ENCODE assay signal across 24 mouse cellular contexts in the genomic region with DNA sequence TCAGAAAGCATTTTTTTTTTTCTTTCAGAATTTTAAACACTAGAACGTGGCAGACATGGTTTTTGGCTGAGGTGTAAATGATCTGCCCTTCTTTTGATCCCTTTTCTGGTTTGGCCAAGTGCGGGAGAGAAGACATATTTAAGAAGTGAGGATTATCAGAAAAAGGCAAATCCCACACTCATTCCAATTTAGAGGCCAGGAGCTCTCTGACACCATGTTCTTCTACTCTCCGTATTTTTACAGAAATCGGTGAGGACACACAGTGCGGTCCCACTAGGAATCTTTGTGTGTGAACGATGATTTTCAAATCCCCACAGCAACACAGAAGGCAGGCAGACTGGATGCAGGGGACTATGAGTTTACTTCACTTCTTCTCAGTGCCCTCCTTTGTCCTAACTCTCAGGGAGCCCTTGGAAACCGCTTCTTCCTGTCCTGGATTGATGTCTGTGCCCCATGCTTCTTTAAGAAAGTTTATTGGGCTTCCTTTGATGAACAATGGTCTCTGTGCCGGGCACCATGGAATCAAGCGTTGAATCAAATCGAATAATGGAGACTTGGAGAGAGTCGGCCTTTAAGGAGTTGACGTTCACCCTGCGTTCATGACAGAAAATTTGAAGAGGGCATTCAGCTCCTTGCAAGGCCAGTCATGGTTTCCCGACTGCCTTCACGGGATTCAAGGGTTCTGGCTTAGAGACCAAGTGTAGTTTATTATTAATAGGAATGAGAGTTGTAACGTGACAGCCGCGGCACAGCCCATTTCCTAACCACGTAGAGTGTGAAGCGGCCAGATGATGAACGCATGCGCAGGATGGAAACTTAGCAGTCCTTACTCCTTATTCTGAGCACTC.
DNase-seq lines count a peak whose midpoint lies in the region; ATAC-seq and TF ChIP-seq lines count a peak whose summit lies in the region.
"Had no signal": no experiment of that assay in that cellular context is flagged by ENCODE, and none has a peak within 500 bp of the region (broad histone marks: within the 10 kb centered on the region; RNA-seq: fewer than 3 reads in every experiment).

No protein-coding gene starts in this region.

- no peak for TF ChIP-seq CTCF in hindbrain, postnatal 0 days (IDR thresholded peaks at IDR 0.05; ENCODE audit: low read depth)

- DNase-seq in heart, adult 11 months = peak; percentile 61
- no peak for DNase-seq in heart, postnatal 10 days
- DNase-seq in midbrain, embryonic 11.5 days (ENCODE audit: low spot score, missing footprints) = peak; percentile 72
- DNase-seq in midbrain, embryonic 14.5 days = no peak
- DNase-seq in hindbrain, postnatal 0 days (ENCODE audit: low spot score) = peak; percentile 24
- DNase-seq: adrenal gland, adult 8-10 months; adrenal gland, postnatal 25 days; cerebellum, adult 11-12 months; cerebellum, adult 8-10 months; cerebellum, postnatal 10 days; cerebellum, postnatal 36 days; embryo, embryonic 11 days; gastrocnemius, postnatal 10 days; gastrocnemius, postnatal 36 days; heart, postnatal 36 days had no signal

- no peaks in the 10 kb centered on the region for H3K27me3 ChIP-seq in hindbrain, embryonic 16.5 days (replicated peaks; ENCODE audit: control insufficient read depth, insufficient read depth, low read length)
- H3K27me3 ChIP-seq in hindbrain, embryonic 13.5 days = no peaks in the 10 kb centered on the region
- no peaks in the 10 kb centered on the region for H3K27me3 ChIP-seq in midbrain, embryonic 11.5 days (ENCODE audit: control insufficient read depth, insufficient read depth, low read length)
- H3K27me3 ChIP-seq in midbrain, embryonic 14.5 days (ENCODE audit: control insufficient read depth, insufficient read depth, low read length) = no peaks in the 10 kb centered on the region
- no peaks in the 10 kb centered on the region for H3K27me3 ChIP-seq in hindbrain, postnatal 0 days (ENCODE audit: insufficient read depth, low read length)
- H3K27me3 ChIP-seq: forebrain, embryonic 13.5 days; hindbrain, embryonic 15.5 days had no signal

- no peak overlapping the region for H3K4me2 ChIP-seq in hindbrain, embryonic 16.5 days (ENCODE audit: low read length)
- no peak overlapping the region for H3K4me2 ChIP-seq in hindbrain, embryonic 13.5 days
- H3K4me2 ChIP-seq in midbrain, embryonic 11.5 days = no peak overlapping the region
- H3K4me2 ChIP-seq in midbrain, embryonic 14.5 days (ENCODE audit: low read length) = no peak overlapping the region
- no peak overlapping the region for H3K4me2 ChIP-seq in hindbrain, postnatal 0 days (ENCODE audit: low read depth, low read length)
- H3K4me2 ChIP-seq: forebrain, embryonic 13.5 days; heart, embryonic 11.5 days; hindbrain, embryonic 15.5 days had no signal

- H3K9me3 ChIP-seq in hindbrain, embryonic 16.5 days (ENCODE audit: control insufficient read depth, low read length) = no peaks in the 10 kb centered on the region
- H3K9me3 ChIP-seq in hindbrain, embryonic 13.5 days = no peaks in the 10 kb centered on the region
- H3K9me3 ChIP-seq in midbrain, embryonic 11.5 days (ENCODE audit: control insufficient read depth, low read length) = no peaks in the 10 kb centered on the region
- no peaks in the 10 kb centered on the region for H3K9me3 ChIP-seq in midbrain, embryonic 14.5 days (ENCODE audit: control insufficient read depth, low read length)
- no peaks in the 10 kb centered on the region for H3K9me3 ChIP-seq in hindbrain, postnatal 0 days (ENCODE audit: low read length)
- H3K9me3 ChIP-seq: forebrain, embryonic 10.5 days; forebrain, embryonic 13.5 days; hindbrain, embryonic 15.5 days had no signal

- no peaks in the 10 kb centered on the region for H3K4me1 ChIP-seq in hindbrain, embryonic 16.5 days (ENCODE audit: control insufficient read depth, insufficient read depth, low read depth, low read length)
- H3K4me1 ChIP-seq in hindbrain, embryonic 13.5 days (replicated peaks) = no peaks in the 10 kb centered on the region
- no peaks in the 10 kb centered on the region for H3K4me1 ChIP-seq in midbrain, embryonic 11.5 days (ENCODE audit: control insufficient read depth, insufficient read depth, low read length)
- H3K4me1 ChIP-seq in midbrain, embryonic 14.5 days (ENCODE audit: control insufficient read depth, insufficient read depth, low read length) = no peaks in the 10 kb centered on the region
- no peaks in the 10 kb centered on the region for H3K4me1 ChIP-seq in hindbrain, postnatal 0 days (ENCODE audit: insufficient read depth, low read length)
- H3K4me1 ChIP-seq: forebrain, embryonic 10.5 days; forebrain, embryonic 13.5 days; hindbrain, embryonic 15.5 days had no signal

- H3K4me3 ChIP-seq in hindbrain, embryonic 16.5 days (ENCODE audit: low read length) = no peak overlapping the region
- no peak overlapping the region for H3K4me3 ChIP-seq in hindbrain, embryonic 13.5 days
- H3K4me3 ChIP-seq in midbrain, embryonic 11.5 days (ENCODE audit: low read depth, low read length) = no peak overlapping the region
- no peak overlapping the region for H3K4me3 ChIP-seq in midbrain, embryonic 14.5 days (replicated peaks; ENCODE audit: low read depth, low read length)
- H3K4me3 ChIP-seq in hindbrain, postnatal 0 days (ENCODE audit: low read length) = no peak overlapping the region
- H3K4me3 ChIP-seq: forebrain, embryonic 10.5 days; forebrain, embryonic 13.5 days; hindbrain, embryonic 15.5 days had no signal

- no peak overlapping the region for H3K27ac ChIP-seq in hindbrain, embryonic 16.5 days (ENCODE audit: low read depth, low read length)
- H3K27ac ChIP-seq in hindbrain, embryonic 13.5 days = no peak overlapping the region
- no peak overlapping the region for H3K27ac ChIP-seq in midbrain, embryonic 11.5 days (ENCODE audit: low read depth, low read length)
- no peak overlapping the region for H3K27ac ChIP-seq in midbrain, embryonic 14.5 days (replicated peaks; ENCODE audit: low read depth, low read length)
- H3K27ac ChIP-seq in hindbrain, postnatal 0 days = no peak overlapping the region
- H3K27ac ChIP-seq: forebrain, embryonic 10.5 days; forebrain, embryonic 13.5 days; hindbrain, embryonic 15.5 days had no signal

- no peak overlapping the region for H3K9ac ChIP-seq in hindbrain, embryonic 16.5 days (ENCODE audit: low read depth, low read length)
- no peak overlapping the region for H3K9ac ChIP-seq in hindbrain, embryonic 13.5 days
- no peak overlapping the region for H3K9ac ChIP-seq in midbrain, embryonic 11.5 days (ENCODE audit: low read length)
- no peak overlapping the region for H3K9ac ChIP-seq in midbrain, embryonic 14.5 days (replicated peaks; ENCODE audit: low read length)
- H3K9ac ChIP-seq in hindbrain, postnatal 0 days (replicated peaks; ENCODE audit: low read length) = no peak overlapping the region
- H3K9ac ChIP-seq: forebrain, embryonic 13.5 days; hindbrain, embryonic 15.5 days had no signal

- 59% methylated on average over 22 of the region's 22 CpGs for WGBS in hindbrain, embryonic 16.5 days
- 68% methylated on average over 22 of the region's 22 CpGs for WGBS in hindbrain, embryonic 13.5 days
- 87% methylated on average over 22 of the region's 22 CpGs for WGBS in midbrain, embryonic 11.5 days
- 75% methylated on average over 22 of the region's 22 CpGs for WGBS in midbrain, embryonic 14.5 days
- WGBS in hindbrain, postnatal 0 days = 43% methylated on average over 22 of the region's 22 CpGs

- ATAC-seq in hindbrain, embryonic 16.5 days = peak; percentile 52; the same call in 1 of the 2 replicates
- ATAC-seq in hindbrain, embryonic 13.5 days (ENCODE audit: low FRiP score) = no peak
- ATAC-seq in midbrain, embryonic 11.5 days (ENCODE audit: low FRiP score) = no peak
- no peak for ATAC-seq in midbrain, embryonic 14.5 days (ENCODE audit: low FRiP score, low TSS enrichment)
- ATAC-seq in hindbrain, postnatal 0 days = peak; percentile 84
- ATAC-seq: activated CD4-positive, CD25-positive, alpha-beta regulatory T cell, adult 4 months; forebrain, embryonic 13.5 days; forebrain, embryonic 16.5 days; inflammation-experienced regulatory T-cells, adult 6 months had no signal

- intact Hi-C loops in heart, postnatal 10 days (cut with DNase I) = no loop called here

- H3K36me3 ChIP-seq in hindbrain, embryonic 16.5 days (ENCODE audit: control insufficient read depth, insufficient read depth, low read length) = no peaks in the 10 kb centered on the region
- no peaks in the 10 kb centered on the region for H3K36me3 ChIP-seq in hindbrain, embryonic 13.5 days
- no peaks in the 10 kb centered on the region for H3K36me3 ChIP-seq in midbrain, embryonic 11.5 days (ENCODE audit: control insufficient read depth, insufficient read depth, low read length)
- H3K36me3 ChIP-seq in midbrain, embryonic 14.5 days (ENCODE audit: control insufficient read depth, insufficient read depth, low read length) = no peaks in the 10 kb centered on the region
- no peaks in the 10 kb centered on the region for H3K36me3 ChIP-seq in hindbrain, postnatal 0 days (ENCODE audit: insufficient read depth, low read length)
- H3K36me3 ChIP-seq: forebrain, embryonic 10.5 days; hindbrain, embryonic 15.5 days had no signal

Comparison
In these comparisons a context has a peak if more than half of its experiments do, and no peak if none do; other contexts are left out.
1. DNase-seq: peak in heart, adult 11 months (single experiment), midbrain, embryonic 11.5 days (single experiment) and hindbrain, postnatal 0 days (single experiment); none in heart, postnatal 10 days (0 of 2) and midbrain, embryonic 14.5 days (single experiment).
2. ATAC-seq: peak in hindbrain, embryonic 16.5 days (single experiment) and hindbrain, postnatal 0 days (single experiment); none in hindbrain, embryonic 13.5 days (single experiment), midbrain, embryonic 11.5 days (single experiment) and midbrain, embryonic 14.5 days (single experiment).